Mouse (Mus musculus): ENCODE measurements around the gene Gm17783. TPM values are rescaled to one million over a fixed set of nuclear protein-coding genes. Genes with fewer than 3 reads are reported as not detected.
"Not testable (repeated sequence)": the region's sequence is repeated elsewhere in the genome, so short reads cannot be mapped to it uniquely, and the experiment has no call there.

Gm17783 gene
- polyA plus RNA-seq, 1 experiment from 2014 or later = not detected

DNA sequence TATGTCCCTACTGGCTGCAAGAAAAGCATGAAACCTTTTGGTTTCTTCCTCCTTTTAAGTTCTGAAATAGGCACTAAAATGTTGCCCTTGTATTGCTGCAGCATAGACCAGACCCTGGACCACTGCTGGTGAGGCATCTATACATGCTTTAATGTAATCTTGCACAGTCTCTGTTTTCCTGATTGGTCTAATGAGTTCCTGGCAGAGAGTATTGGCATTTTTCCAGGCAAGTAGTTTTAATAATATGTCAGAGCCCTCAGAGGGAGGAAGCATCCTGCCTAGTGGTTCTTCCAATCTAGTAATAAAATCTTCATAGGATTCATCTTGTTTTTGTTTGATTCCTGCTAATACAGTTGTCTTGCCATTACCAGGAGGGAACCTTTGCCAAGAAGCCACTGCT, 54.9 kb downstream of the Gm17783 start:
- ATAC-seq (ENCODE audit: low FRiP score, low read depth) = no peak
- Histone ChIP-seq H3K9ac (no peak overlapping the region), H3K4me1 (replicated peaks) (no peaks in the 10 kb centered on the region), H3K9me3 (no peaks in the 10 kb centered on the region), H3K27me3 (no peaks in the 10 kb centered on the region), H3K27ac (replicated peaks) (no peak overlapping the region), H3K36me3 (no peaks in the 10 kb centered on the region), H3K4me2 (no peak overlapping the region), H3K4me3 (no peak overlapping the region)

DNA sequence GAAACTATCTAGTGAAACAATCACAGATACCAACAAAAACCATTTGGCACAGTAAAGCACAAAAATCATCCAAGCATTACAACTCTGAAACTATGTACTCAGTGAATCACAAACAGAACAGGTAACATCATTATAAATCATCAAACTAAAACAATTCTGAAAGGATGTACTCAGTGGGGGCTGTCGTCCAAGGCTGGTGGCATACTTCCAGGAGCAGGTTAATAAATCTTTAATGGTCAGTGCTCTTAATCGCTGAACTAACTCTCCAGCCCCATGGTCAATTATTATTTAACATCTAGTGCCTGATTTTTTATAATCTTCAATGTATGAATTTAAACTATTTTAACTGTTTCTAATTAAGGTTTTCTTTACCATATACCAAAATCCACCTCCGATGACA, 60.0 kb downstream of the Gm17783 start:
- not testable (repeated sequence) for H3K4me2 ChIP-seq; H3K27me3 ChIP-seq; H3K9me3 ChIP-seq; H3K4me1 ChIP-seq (replicated peaks); H3K9ac ChIP-seq; H3K4me3 ChIP-seq; ATAC-seq (ENCODE audit: low FRiP score, low read depth); H3K27ac ChIP-seq (replicated peaks); H3K36me3 ChIP-seq
- WGBS = 80% methylated on average over 3 of the region's 3 CpGs

Other genes with a start within 250 kb of the Gm17783 start
- gene Cd200, start 123.0 kb downstream of the Gm17783 start, polyA plus RNA-seq (2015; fragmentation: Nextera tagmentation; extraction: Ambion mirVana) = 340 and 346 TPM in 2 replicates
- not detected in 2 replicates for gene Gm609, start 39.1 kb downstream of the Gm17783 start, polyA plus RNA-seq (2015; fragmentation: Nextera tagmentation; extraction: Ambion mirVana)
- not detected in 2 replicates for gene Slc9c1, start 3.3 kb upstream of the Gm17783 start, polyA plus RNA-seq (2015; fragmentation: Nextera tagmentation; extraction: Ambion mirVana)
- gene Gcsam, start 78.3 kb upstream of the Gm17783 start, polyA plus RNA-seq (2015; fragmentation: Nextera tagmentation; extraction: Ambion mirVana) = not detected in 2 replicates
- gene BC016579, start 122.0 kb upstream of the Gm17783 start, polyA plus RNA-seq (2015; fragmentation: Nextera tagmentation; extraction: Ambion mirVana) = not detected in 2 replicates
- 0.83 and 1.1 TPM in 2 replicates for gene Tmprss7, start 161.6 kb upstream of the Gm17783 start, polyA plus RNA-seq (2015; fragmentation: Nextera tagmentation; extraction: Ambion mirVana)
- 437 and 453 TPM in 2 replicates for gene Tagln3, start 192.6 kb upstream of the Gm17783 start, polyA plus RNA-seq (2015; fragmentation: Nextera tagmentation; extraction: Ambion mirVana)
- 40.3 and 44.5 TPM in 2 replicates for gene Abhd10, start 210.9 kb upstream of the Gm17783 start, polyA plus RNA-seq (2015; fragmentation: Nextera tagmentation; extraction: Ambion mirVana)

All from hindbrain, embryonic 15.5 days (tissue).